ENCODE assay signal across 9 mouse cellular contexts in the genomic region with DNA sequence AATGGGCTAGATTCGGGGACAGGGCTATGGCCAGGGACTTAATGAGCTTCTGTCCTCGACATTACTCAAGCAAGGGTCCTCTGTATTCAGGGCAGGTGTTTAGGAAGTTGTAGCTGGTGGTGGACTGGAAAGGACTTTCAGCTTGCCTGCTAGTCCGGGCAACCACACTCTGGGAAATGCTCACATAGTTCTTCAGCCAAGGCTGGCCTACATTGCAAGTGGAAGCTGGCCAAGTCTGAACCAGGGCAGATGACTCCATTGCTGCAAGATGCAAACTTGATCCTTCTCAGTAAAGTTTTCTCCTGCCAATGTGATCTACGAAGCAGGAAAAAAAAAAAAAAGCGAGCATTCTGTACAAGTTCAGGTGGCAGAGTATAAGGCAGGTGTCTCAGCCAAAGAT. TPM values are rescaled to one million over a fixed set of nuclear protein-coding genes. Genes with fewer than 3 reads are reported as not detected.
DNase-seq lines count a peak whose midpoint lies in the region.
"Had no signal": no experiment of that assay in that cellular context is flagged by ENCODE, and none has a peak within 500 bp of the region (broad histone marks: within the 10 kb centered on the region; RNA-seq: fewer than 3 reads in every experiment).

No protein-coding gene starts in this region.

- intact Hi-C loops in left cerebral cortex, postnatal 4 days (cut with DNase I), result no loop called here

- peak; percentile 21 for DNase-seq in lung, postnatal 10 days
- DNase-seq in lung, postnatal 4 days, result no peak
- DNase-seq in adrenal gland, postnatal 25 days, result peak; percentile 23
- peak; percentile 37 for DNase-seq in cerebellum, adult 9-11 months
- DNase-seq in left cerebral cortex, postnatal 4 days, result peak; percentile 19
- no peak for DNase-seq in T-cell, adult 2 months (ENCODE audit: low spot score)
- no peak for DNase-seq in urinary bladder, postnatal 4 days (ENCODE audit: low spot score in 2 of 2)
- no peak for DNase-seq in urinary bladder, postnatal 25 days (ENCODE audit: low spot score)
- DNase-seq: layer of hippocampus, adult 9-11 months had no signal

RNA-seq across cellular contexts. Expression of a gene that starts 44.2 kb away (rescaled TPM):
- total RNA-seq in adrenal gland, postnatal 25 days (2021), result 10.4 and 18.2 TPM in 2 replicates
- total RNA-seq in left cerebral cortex, postnatal 4 days (2021), result 10 to 100 TPM; 10.8 to 11.3 TPM

Comparison
In these comparisons a context has a peak if more than half of its experiments do, and no peak if none do; other contexts are left out.
1. DNase-seq: peak in lung, postnatal 10 days (single experiment), adrenal gland, postnatal 25 days (single experiment), cerebellum, adult 9-11 months (single experiment) and left cerebral cortex, postnatal 4 days (single experiment); none in lung, postnatal 4 days (0 of 2), T-cell, adult 2 months (single experiment), urinary bladder, postnatal 4 days (0 of 2) and urinary bladder, postnatal 25 days (single experiment).